Mouse (Mus musculus): ENCODE data around the gene Ccna1.

DNA sequence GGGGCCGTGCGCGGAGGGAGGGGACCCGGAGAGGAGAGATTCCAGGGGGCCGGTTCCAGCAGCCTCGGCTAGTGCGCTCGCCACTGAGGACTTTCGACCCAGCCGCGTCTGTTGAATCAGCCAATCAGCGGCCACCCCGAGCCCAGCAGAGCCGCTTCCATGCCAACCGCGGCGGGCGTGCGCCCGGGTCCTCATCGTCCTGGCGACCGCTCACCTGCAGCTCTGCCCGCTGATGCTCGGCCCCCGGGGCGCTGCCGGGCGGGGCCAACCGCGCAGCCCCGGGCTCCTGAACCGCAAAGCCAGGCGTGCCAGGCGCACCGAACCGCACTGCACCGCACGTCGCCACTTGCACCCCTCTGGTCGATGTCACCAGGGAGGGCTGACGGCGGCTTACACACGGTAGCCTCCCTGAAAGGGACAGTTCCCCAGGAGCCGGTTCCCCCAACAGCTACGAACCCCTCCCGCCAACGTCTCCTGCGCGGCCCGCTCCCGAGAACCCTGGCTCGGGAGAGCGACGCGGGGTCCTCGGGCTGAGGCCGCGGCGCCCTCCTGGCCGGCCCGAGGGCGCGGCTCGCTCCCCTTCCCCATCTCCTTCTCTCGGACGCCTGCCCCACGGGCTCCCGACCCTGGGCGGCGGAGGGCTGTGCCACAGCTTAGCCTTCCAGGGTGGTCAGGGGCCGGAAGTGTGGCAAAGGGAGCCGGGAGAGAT lies at the start of gene Ccna1:
- TF ChIP-seq MAFK (IDR thresholded peaks at IDR 0.05; ENCODE audit: insufficient read depth, low read depth, low read length) (no peak), CHD2 (IDR thresholded peaks at IDR 0.05; ENCODE audit: low read depth, low read length) (no peak), ZNF384 (IDR thresholded peaks at IDR 0.05; ENCODE audit: low read depth, low read length) (no peak)
